Mouse (Mus musculus) erythroblast, adult 5-6 weeks (primary cell): ENCODE data around the gene Tubgcp4. TPM values are rescaled to one million over a fixed set of nuclear protein-coding genes. Genes with fewer than 3 reads are reported as not detected.

Experiments used
- ATAC-seq: replicated peaks from 2 replicates; pipeline ENCODE4 v1.8.0; 2016; ENCODE audit warnings: moderate number of reproducible peaks, mild to moderate bottlenecking, moderate TSS enrichment, inconsistent platforms; ENCODE audit not compliant: poor library complexity, low FRiP score, severe bottlenecking
- total RNA-seq, 2 experiments: library from RNA; stranded (forward) in 1 of 2; stranded (reverse) in 1 of 2; fragments of 150-400 nt in 1 of 2; fragments of 200-764, 138-1000 nt in 1 of 2; gene quantifications; 2 replicates each; pipeline versions ENCODE4 v1.2.3 to v1.2.4; 2015 to 2017; ENCODE audit warnings: low replicate concordance in 2 of 2

The Tubgcp4 gene
- total RNA-seq, 2 experiments from 2014 or later: 16.3 to 19.1 TPM

DNA sequence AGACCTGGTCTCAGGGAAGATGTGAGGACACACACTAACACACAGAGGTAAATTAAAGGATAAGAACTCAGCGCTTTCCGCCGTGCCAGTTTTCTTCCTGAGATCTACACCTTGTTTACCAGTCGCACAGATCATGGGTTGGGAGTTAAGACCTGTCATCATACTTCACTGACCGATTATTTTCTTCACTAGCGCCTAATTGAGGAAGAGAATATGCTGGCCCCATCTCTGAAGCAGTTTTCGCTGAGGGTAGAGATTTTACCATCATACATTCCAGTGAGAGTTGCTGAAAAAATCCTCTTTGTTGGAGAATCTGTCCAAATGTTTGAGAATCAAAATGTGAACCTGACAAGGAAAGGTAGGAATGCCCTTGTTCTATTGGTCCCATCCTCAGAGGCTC is 13.7 kb downstream of the Tubgcp4 start:
- ATAC-seq: no peak

DNA sequence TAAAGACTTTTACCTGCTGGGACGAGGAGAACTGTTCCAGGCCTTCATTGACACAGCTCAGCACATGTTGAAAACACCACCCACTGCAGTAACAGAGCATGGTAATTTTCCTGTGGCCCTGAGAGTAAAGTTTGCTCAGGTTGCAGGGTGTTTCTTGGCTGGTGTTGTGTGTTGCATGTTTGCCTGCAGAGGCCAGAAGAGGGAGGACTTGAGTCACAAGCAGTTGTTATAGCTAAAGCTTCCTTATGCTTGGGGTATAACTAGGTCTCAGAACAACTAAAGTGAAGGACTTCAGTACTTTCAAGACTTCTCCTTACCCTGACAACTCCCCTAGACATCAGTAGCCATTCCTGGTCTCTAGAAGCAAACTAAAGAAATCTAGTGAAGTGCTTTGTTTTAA is 18.1 kb downstream of the Tubgcp4 start:
- ATAC-seq: no peak

DNA sequence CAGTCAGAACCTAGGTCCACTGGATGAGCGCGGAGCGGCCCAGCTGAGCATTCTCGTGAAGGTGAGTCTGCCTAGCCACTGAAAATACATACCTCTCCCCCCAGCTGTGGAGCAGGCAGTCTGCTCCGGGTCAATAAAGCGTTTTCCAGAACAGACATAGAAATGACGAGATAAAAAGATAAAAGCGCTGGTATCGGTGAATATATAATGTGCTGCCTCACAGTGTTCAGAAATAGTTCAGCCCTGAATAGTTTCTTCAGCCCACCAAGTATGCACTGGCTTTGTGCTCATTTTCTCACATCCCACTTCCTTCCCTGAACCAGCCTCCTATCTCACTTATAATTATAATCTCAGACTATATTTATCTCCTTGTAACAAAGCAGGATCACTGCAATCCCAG is 25.0 kb downstream of the Tubgcp4 start:
- no peak for ATAC-seq

DNA sequence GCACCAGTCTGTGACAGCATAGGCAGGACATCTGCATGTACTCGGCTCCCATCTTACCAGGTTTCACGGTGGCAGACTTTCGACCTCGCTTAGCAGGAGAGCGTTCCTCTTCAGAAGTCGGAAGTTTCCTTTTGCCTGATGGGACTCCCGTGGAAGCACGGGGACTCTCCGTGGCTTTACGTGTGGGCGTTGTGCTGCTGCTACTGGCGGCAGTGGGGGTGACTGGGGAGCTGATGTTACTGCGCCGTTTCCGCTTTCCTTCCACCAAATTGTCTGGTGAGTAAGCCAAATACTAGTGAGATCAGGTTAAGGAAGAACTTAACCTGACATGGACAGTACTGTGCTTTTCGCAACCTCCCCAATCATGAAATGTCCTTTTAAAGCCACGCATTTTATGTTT is 33.8 kb downstream of the Tubgcp4 start:
- no peak for ATAC-seq

DNA sequence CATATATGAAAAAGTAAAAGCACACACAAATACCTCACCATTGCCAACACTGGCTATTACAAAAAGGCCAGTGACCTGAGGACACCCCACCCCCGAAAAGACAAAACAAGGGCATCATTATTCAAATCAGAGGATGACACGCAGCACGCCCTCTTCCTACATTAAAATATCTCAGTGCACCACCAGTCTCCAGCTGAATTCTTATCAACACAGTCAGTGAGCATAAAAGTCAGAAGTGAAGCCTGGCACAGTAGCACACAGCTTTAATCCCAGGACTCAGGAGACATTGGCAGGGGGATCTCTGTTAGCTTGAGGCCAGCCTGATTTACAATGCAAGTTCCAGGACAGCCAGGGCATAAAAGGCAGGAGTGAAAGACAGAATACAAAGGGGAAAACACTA is 36.1 kb downstream of the Tubgcp4 start:
- 0 out of 2 replicates have a peak, but pooled peaks have one; percentile 31 for ATAC-seq

DNA sequence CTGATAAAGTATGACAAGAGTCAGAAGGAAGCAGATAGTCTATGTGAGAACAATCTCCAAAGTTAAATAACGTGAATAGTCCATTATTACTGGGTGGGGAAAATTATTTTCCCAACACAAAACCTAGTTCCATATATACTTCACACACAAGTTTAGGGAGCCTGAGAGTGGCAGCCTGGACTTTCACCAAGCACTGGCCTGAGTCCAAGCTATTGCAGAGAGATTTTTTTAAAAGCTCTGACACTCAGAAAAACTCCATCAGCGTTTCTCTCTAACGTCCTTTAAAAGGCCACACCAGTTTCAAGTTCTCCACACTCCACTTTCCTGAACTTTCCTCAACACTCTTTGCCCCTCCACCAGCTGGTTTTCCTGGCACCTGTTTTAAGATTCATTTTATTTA is 44.0 kb downstream of the Tubgcp4 start:
- no peak for ATAC-seq

DNA sequence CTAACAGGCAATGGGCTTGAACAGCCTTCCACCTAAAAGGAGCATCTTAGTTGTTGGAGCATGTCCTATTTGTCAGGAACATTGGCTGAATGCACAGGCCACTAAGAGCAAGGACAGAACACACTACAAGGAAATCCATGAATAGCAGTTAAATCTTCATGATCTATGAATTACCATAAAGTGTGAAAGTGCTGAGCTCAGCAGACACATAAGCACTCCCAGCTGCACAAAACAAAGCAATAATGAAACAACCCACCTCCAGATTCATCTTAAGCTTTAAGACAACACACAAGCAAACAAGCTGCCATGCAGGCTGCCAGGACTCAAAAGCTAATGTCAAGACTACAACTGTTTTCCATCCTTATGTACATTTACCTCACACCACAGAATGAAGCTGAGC is 48.7 kb downstream of the Tubgcp4 start:
- ATAC-seq: no peak

DNA sequence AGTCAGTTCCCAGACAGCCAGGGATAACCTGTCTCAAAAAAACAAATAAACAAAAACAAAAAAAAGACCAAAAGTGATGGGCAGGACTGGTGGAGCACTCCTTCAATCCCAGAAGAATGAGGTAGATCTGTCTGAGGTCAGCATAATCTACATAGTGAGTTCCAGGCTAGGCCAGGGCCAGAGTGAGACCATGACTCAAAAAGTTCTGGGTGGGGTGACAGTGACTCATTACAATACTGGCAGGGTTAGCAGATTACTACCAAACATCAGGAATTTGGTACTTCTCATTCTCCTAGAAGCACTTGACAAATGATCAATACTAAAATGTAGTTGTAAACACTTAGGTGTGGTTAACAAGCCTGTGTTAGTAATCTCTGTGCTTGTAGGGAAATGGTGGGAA is 49.5 kb downstream of the Tubgcp4 start:
- ATAC-seq: no peak

DNA sequence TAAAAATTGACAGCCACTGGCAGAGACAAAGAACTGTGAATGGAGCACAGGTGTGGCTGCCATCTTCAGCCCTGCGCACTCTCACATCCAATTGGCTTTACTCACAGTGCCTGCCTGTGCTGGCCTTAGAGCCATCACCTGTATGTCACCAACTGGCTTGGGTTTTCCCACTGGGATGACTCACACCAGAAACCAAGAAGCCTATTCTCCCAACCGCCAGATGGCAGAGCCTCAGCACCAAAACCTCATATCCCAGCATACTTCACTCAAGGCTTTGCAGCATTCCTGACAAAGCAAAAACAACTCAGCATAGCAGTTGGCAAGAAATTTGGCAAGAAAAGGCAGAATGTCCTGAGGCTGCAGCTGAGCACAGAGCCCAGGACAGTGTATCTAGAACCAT is 52.6 kb downstream of the Tubgcp4 start:
- ATAC-seq: no peak

DNA sequence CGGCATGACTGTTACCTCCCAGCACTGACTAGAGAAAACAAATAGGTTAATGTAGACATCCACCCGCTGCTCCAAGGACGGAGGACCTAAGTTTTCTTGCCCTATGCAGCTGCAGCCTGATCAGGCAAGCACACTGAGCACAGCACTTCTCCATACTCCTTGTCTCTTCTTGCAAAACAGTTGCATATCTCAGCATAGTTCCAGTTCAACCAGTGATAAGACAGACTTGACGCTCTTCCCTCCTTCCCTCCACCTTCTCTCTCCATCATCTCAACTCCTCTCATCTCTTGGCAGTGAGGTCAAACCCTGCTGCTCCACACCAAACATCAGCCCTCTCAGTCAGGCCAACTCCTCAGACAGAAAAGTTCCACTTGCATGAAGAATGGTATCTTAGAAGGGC is 57.7 kb downstream of the Tubgcp4 start:
- ATAC-seq: no peak

DNA sequence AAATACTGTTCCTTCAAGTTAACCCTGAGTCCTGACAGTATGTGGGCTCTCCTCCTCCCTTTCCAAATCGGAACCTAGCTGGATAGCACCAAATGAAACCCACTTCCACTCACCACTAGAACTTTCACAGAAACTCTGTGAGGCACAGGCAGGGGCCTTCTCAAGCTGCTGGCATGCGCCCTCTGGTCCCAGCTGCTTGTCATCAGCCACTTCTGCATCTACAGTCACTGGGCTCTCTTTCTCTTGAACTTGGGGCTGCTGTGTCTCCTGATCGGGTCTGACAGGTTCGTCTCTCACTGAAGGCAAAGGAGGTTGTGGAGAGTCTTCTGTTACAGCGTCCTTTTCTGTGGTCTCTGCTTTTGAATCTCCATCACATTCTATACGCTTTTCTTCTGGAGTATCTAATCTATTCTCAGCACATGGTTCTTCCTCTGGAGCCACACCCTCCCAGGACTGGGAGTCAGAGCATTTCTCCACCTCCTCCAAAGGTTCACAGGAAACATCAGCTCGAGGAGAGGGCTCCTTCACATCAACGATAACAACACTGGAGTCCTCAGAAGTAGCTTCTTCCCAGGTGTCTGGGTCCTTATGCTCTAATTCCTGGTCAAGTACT is 65.1 kb downstream of the Tubgcp4 start:
- peak; percentile 95 for ATAC-seq

DNA sequence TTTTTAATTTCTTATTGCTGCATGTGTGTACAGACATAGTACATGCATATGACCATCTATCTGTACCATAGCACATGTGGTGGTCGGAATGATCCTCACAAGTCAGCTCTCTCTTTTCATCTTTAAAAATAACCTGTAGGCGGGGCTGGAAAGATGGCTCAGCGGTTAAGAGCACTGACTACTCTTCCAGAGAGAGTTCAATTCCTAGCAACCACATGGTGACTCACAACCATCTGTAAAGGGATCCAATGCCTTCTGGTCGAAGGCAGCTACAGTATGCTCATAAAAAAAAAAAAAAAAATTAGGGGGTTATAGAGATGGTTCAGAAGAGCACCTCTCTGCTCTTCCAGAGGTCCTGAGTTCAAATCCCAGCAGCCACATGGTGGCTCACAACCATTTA is 69.0 kb downstream of the Tubgcp4 start:
- no peak for ATAC-seq

DNA sequence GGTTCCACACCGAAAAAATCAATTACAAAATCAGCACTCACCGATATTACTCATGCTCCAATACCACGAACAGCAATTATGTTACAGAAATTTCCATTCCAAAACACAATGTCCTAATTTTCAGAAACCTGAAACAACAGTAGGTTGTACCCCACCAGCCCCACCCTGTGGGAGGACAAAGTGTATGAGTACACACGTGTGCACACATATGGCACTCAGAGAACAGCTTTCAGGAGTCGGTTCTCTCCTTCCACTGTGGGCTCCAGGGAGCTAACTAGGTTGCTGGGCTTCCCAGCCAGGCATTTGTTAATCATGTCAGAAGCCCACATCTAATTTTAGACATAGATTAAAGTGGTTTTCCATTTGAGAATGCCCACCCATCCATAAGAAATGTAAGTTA is 73.6 kb downstream of the Tubgcp4 start:
- no peak for ATAC-seq

Other genes with a start within 250 kb of the Tubgcp4 start
- 17.6 and 21.9 TPM in 2 replicates for gene Ubr1, start 199.9 kb upstream of the Tubgcp4 start, total RNA-seq (2015; ENCODE audit: low replicate concordance)
- 21.9 and 24.1 TPM in 2 replicates for gene Ubr1, start 199.9 kb upstream of the Tubgcp4 start, total RNA-seq (2017; ENCODE audit: low replicate concordance)
- gene Tmem62, start 193.6 kb upstream of the Tubgcp4 start, total RNA-seq (2015; ENCODE audit: low replicate concordance): 2.5 and 21.9 TPM in 2 replicates
- gene Tmem62, start 193.6 kb upstream of the Tubgcp4 start, total RNA-seq (2017; ENCODE audit: low replicate concordance): 11.4 and 20.8 TPM in 2 replicates
- gene Ccndbp1, start 162.3 kb upstream of the Tubgcp4 start, total RNA-seq (2015; ENCODE audit: low replicate concordance): 367 and 375 TPM in 2 replicates
- 422 and 452 TPM in 2 replicates for gene Ccndbp1, start 162.3 kb upstream of the Tubgcp4 start, total RNA-seq (2017; ENCODE audit: low replicate concordance)
- gene Epb42, start 133.6 kb upstream of the Tubgcp4 start, total RNA-seq (2015; ENCODE audit: low replicate concordance): 1,106 and 1,220 TPM in 2 replicates
- 1,374 and 1,456 TPM in 2 replicates for gene Epb42, start 133.6 kb upstream of the Tubgcp4 start, total RNA-seq (2017; ENCODE audit: low replicate concordance)
- gene Tgm5, start 84.8 kb upstream of the Tubgcp4 start, total RNA-seq (2015; ENCODE audit: low replicate concordance): not detected in 2 replicates
- not detected in 2 replicates for gene Tgm5, start 84.8 kb upstream of the Tubgcp4 start, total RNA-seq (2017; ENCODE audit: low replicate concordance)
- gene Tgm7, start 60.9 kb upstream of the Tubgcp4 start, total RNA-seq (2015; ENCODE audit: low replicate concordance): not detected in 2 replicates
- not detected in 2 replicates for gene Tgm7, start 60.9 kb upstream of the Tubgcp4 start, total RNA-seq (2017; ENCODE audit: low replicate concordance)
- gene Adal, start 30.2 kb upstream of the Tubgcp4 start, total RNA-seq (2015; ENCODE audit: low replicate concordance): 1.2 and 3.3 TPM in 2 replicates
- 4.6 and 7.8 TPM in 2 replicates for gene Adal, start 30.2 kb upstream of the Tubgcp4 start, total RNA-seq (2017; ENCODE audit: low replicate concordance)
- gene Lcmt2, start 30.0 kb upstream of the Tubgcp4 start, total RNA-seq (2015; ENCODE audit: low replicate concordance): 1.7 and 2.5 TPM in 2 replicates
- gene Lcmt2, start 30.0 kb upstream of the Tubgcp4 start, total RNA-seq (2017; ENCODE audit: low replicate concordance): 2.0 and 4.0 TPM in 2 replicates
- gene Zscan29, start 471 bp downstream of the Tubgcp4 start, total RNA-seq (2015; ENCODE audit: low replicate concordance): 8.8 and 13.3 TPM in 2 replicates
- gene Zscan29, start 471 bp downstream of the Tubgcp4 start, total RNA-seq (2017; ENCODE audit: low replicate concordance): 11.3 and 12.9 TPM in 2 replicates
- 11.1 and 27.9 TPM in 2 replicates for gene Trp53bp1, start 100.8 kb downstream of the Tubgcp4 start, total RNA-seq (2015; ENCODE audit: low replicate concordance)
- 44.8 and 96.0 TPM in 2 replicates for gene Trp53bp1, start 100.8 kb downstream of the Tubgcp4 start, total RNA-seq (2017; ENCODE audit: low replicate concordance)
- not detected in 2 replicates for gene Map1a, start 118.9 kb downstream of the Tubgcp4 start, total RNA-seq (2015; ENCODE audit: low replicate concordance)
- 0.14 TPM in 1 of 2 replicates, not detected in the other for gene Map1a, start 118.9 kb downstream of the Tubgcp4 start, total RNA-seq (2017; ENCODE audit: low replicate concordance)
- 2.7 and 5.2 TPM in 2 replicates for gene Ppip5k1, start 184.7 kb downstream of the Tubgcp4 start, total RNA-seq (2015; ENCODE audit: low replicate concordance)
- gene Ppip5k1, start 184.7 kb downstream of the Tubgcp4 start, total RNA-seq (2017; ENCODE audit: low replicate concordance): 9.8 and 10.1 TPM in 2 replicates
- gene Ckmt1, start 187.1 kb downstream of the Tubgcp4 start, total RNA-seq (2015; ENCODE audit: low replicate concordance): not detected in 2 replicates
- 0.26 TPM in 1 of 2 replicates, not detected in the other for gene Ckmt1, start 187.1 kb downstream of the Tubgcp4 start, total RNA-seq (2017; ENCODE audit: low replicate concordance)
- gene Strc, start 216.5 kb downstream of the Tubgcp4 start, total RNA-seq (2015; ENCODE audit: low replicate concordance): not detected in 2 replicates
- not detected in 2 replicates for gene Strc, start 216.5 kb downstream of the Tubgcp4 start, total RNA-seq (2017; ENCODE audit: low replicate concordance)
- gene Pdia3, start 243.1 kb downstream of the Tubgcp4 start, total RNA-seq (2015; ENCODE audit: low replicate concordance): 80.1 and 87.8 TPM in 2 replicates
- 66.2 and 70.2 TPM in 2 replicates for gene Pdia3, start 243.1 kb downstream of the Tubgcp4 start, total RNA-seq (2017; ENCODE audit: low replicate concordance)
- gene Catsper2, start 243.1 kb downstream of the Tubgcp4 start, total RNA-seq (2015; ENCODE audit: low replicate concordance): 2.9 TPM in 1 of 2 replicates, not detected in the other
- gene Catsper2, start 243.1 kb downstream of the Tubgcp4 start, total RNA-seq (2017; ENCODE audit: low replicate concordance): 2.2 TPM in 1 of 2 replicates, not detected in the other